In the genomic region with DNA sequence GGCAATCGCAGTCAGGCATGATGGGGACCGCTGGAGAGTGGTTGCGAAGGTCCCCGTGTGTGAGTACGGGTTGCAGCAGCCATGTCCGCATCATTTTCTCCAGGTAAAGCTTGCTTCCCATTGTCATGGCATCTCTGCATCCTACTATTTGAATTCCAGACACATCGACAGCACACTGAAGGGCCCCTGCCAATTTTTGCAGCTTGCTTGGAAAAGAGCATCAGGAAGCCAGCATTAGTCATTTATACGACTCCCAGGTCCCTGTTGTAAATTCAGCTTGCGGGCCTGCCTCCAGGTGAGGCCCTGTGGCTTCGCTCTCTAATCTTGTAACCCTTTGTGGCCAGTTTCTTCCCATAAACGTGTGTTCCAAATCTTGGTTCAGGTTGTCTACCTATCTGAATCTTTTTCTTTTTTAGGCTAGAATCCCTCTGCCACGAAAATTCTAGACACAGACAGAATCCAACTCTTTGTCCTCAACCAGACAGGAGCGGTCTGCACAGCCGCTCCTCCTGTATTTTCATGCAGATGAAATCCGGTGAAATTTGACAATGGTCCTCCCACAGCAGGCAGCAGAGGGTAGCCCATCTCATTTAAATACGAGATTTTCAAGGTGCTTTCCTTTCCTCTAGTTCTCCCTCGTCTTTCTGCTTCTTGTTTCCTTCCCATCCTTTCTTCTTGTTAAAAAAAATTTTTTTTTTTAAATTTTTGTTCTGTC, we compare ENCODE assay signal across 17 mouse cellular contexts. TPM values are rescaled to one million over a fixed set of nuclear protein-coding genes. Genes with fewer than 3 reads are reported as not detected.
DNase-seq lines count a peak whose midpoint lies in the region; ATAC-seq and TF ChIP-seq lines count a peak whose summit lies in the region.
"Had no signal": no experiment of that assay in that cellular context is flagged by ENCODE, and none has a peak within 500 bp of the region (broad histone marks: within the 10 kb centered on the region; RNA-seq: fewer than 3 reads in every experiment).

No protein-coding gene starts in this region.

- H3K27ac ChIP-seq in hindbrain, embryonic 12.5 days = no peak overlapping the region
- H3K27ac ChIP-seq in midbrain, embryonic 13.5 days = peak overlapping the region; percentile 74
- no peak overlapping the region for H3K27ac ChIP-seq in liver, embryonic 12.5 days

- H3K27me3 ChIP-seq in E14TG2a.4 (ENCODE audit: insufficient read depth, low read length) = no peaks in the 10 kb centered on the region
- no peaks in the 10 kb centered on the region for H3K27me3 ChIP-seq in hindbrain, embryonic 12.5 days
- no peaks in the 10 kb centered on the region for H3K27me3 ChIP-seq in midbrain, embryonic 13.5 days
- H3K27me3 ChIP-seq in liver, embryonic 12.5 days (replicated peaks) = peaks cover 12% of the 10 kb centered on the region; the same call in 1 of the 2 replicates

- peak; percentile 33 to 40 for DNase-seq in cerebellum, postnatal 14 days
- no peak for DNase-seq in urinary bladder, postnatal 14 days (ENCODE audit: low spot score)
- DNase-seq in gastrocnemius, adult 18-20 months (ENCODE audit: low spot score) = no peak
- DNase-seq: heart, postnatal 14 days; kidney, adult 18-20 months; lung, embryonic 14.5 days; right cerebral cortex, postnatal 14 days; thymus, adult 18-20 months had no signal

- H3K9ac ChIP-seq in hindbrain, embryonic 12.5 days = peak overlapping the region; percentile 6; the same call in 1 of the 2 replicates
- H3K9ac ChIP-seq in midbrain, embryonic 13.5 days (replicated peaks) = peak overlapping the region; percentile 52
- H3K9ac ChIP-seq in liver, embryonic 12.5 days = no peak overlapping the region
- H3K9ac ChIP-seq: lung, embryonic 14.5 days had no signal

- H3K4me1 ChIP-seq in E14TG2a.4 (replicated peaks; ENCODE audit: low read depth, low read length) = peaks cover 19% of the 10 kb centered on the region
- H3K4me1 ChIP-seq in hindbrain, embryonic 12.5 days = peaks cover 7% of the 10 kb centered on the region
- H3K4me1 ChIP-seq in midbrain, embryonic 13.5 days (replicated peaks) = peaks cover 7% of the 10 kb centered on the region; the same call in 1 of the 2 replicates
- peaks cover 3% of the 10 kb centered on the region for H3K4me1 ChIP-seq in liver, embryonic 12.5 days

- ATAC-seq in cerebellum, adult (ENCODE audit: insufficient number of reproducible peaks, low FRiP score, low TSS enrichment) = no peak
- ATAC-seq in hindbrain, embryonic 12.5 days (ENCODE audit: low FRiP score) = no peak
- peak; percentile 63 for ATAC-seq in midbrain, embryonic 13.5 days
- no peak for ATAC-seq in liver, embryonic 12.5 days

- H3K36me3 ChIP-seq in E14TG2a.4 (ENCODE audit: insufficient read depth, low read length) = no peaks in the 10 kb centered on the region
- H3K36me3 ChIP-seq in hindbrain, embryonic 12.5 days = no peaks in the 10 kb centered on the region
- no peaks in the 10 kb centered on the region for H3K36me3 ChIP-seq in midbrain, embryonic 13.5 days
- no peaks in the 10 kb centered on the region for H3K36me3 ChIP-seq in liver, embryonic 12.5 days

- H3K4me2 ChIP-seq in hindbrain, embryonic 12.5 days (replicated peaks) = peak overlapping the region; percentile 13; the same call in 1 of the 2 replicates
- H3K4me2 ChIP-seq in midbrain, embryonic 13.5 days (replicated peaks) = peak overlapping the region; percentile 25
- no peak overlapping the region for H3K4me2 ChIP-seq in liver, embryonic 12.5 days
- H3K4me2 ChIP-seq: lung, embryonic 14.5 days had no signal

- H3K4me3 ChIP-seq in E14TG2a.4 (replicated peaks; ENCODE audit: low read length) = peak overlapping the region; percentile 70
- no peak overlapping the region for H3K4me3 ChIP-seq in hindbrain, embryonic 12.5 days
- H3K4me3 ChIP-seq in midbrain, embryonic 13.5 days (replicated peaks) = no peak overlapping the region
- H3K4me3 ChIP-seq in liver, embryonic 12.5 days = no peak overlapping the region

- TF ChIP-seq CTCF in E14TG2a.4 (conservative IDR thresholded peaks at IDR 0.05; ENCODE audit: low read length) = no peak

- H3K9me3 ChIP-seq in E14TG2a.4 (ENCODE audit: low read length) = no peaks in the 10 kb centered on the region
- H3K9me3 ChIP-seq in hindbrain, embryonic 12.5 days (replicated peaks) = no peaks in the 10 kb centered on the region
- H3K9me3 ChIP-seq in midbrain, embryonic 13.5 days = no peaks in the 10 kb centered on the region
- H3K9me3 ChIP-seq in liver, embryonic 12.5 days (replicated peaks) = no peaks in the 10 kb centered on the region

- 19% methylated on average over 17 of the region's 17 CpGs for WGBS in hindbrain, embryonic 12.5 days
- WGBS in midbrain, embryonic 13.5 days = 15% methylated on average over 17 of the region's 17 CpGs
- WGBS in liver, embryonic 12.5 days (ENCODE audit: insufficient replicate concordance) = 58% methylated on average over 17 of the region's 17 CpGs

RNA-seq across cellular contexts. Expression of a gene that starts 34.7 kb away (rescaled TPM):
- polyA plus RNA-seq in hindbrain, embryonic 12.5 days (2016; fragmentation: Nextera tagmentation; extraction: Ambion mirVana) = 59.7 and 60.4 TPM in 2 replicates
- polyA plus RNA-seq in midbrain, embryonic 13.5 days (2015; fragmentation: Nextera tagmentation; extraction: Ambion mirVana) = 64.3 and 72.0 TPM in 2 replicates
- 60.1 and 62.2 TPM in 2 replicates for polyA plus RNA-seq in liver, embryonic 12.5 days (2016; fragmentation: Nextera tagmentation; extraction: Ambion mirVana)
- 10 to 100 TPM; 44.9 to 46.3 TPM for total RNA-seq in gastrocnemius, adult 18-20 months (2021)

RNA-seq across cellular contexts. Expression of a gene that starts 35.0 kb away (rescaled TPM):
- polyA plus RNA-seq in hindbrain, embryonic 12.5 days (2016; fragmentation: Nextera tagmentation; extraction: Ambion mirVana) = 25.6 and 27.2 TPM in 2 replicates
- polyA plus RNA-seq in midbrain, embryonic 13.5 days (2015; fragmentation: Nextera tagmentation; extraction: Ambion mirVana) = 25.8 and 28.7 TPM in 2 replicates
- 188 and 194 TPM in 2 replicates for polyA plus RNA-seq in liver, embryonic 12.5 days (2016; fragmentation: Nextera tagmentation; extraction: Ambion mirVana)
- 1 to 10 TPM; 4.9 to 5.9 TPM for total RNA-seq in gastrocnemius, adult 18-20 months (2021)

RNA-seq across cellular contexts. Expression of a gene that starts 35.4 kb away (rescaled TPM):
- 2.0 and 2.3 TPM in 2 replicates for polyA plus RNA-seq in hindbrain, embryonic 12.5 days (2016; fragmentation: Nextera tagmentation; extraction: Ambion mirVana)
- polyA plus RNA-seq in midbrain, embryonic 13.5 days (2015; fragmentation: Nextera tagmentation; extraction: Ambion mirVana) = 1.8 and 2.5 TPM in 2 replicates
- polyA plus RNA-seq in liver, embryonic 12.5 days (2016; fragmentation: Nextera tagmentation; extraction: Ambion mirVana) = 2.1 and 2.4 TPM in 2 replicates
- not detected for total RNA-seq in gastrocnemius, adult 18-20 months (2021)
- total RNA-seq: adrenal gland, adult 18-20 months; heart, adult 8-10 months; heart, postnatal 14 days had no signal
- polyA plus RNA-seq: frontal cortex, adult 2 months; large intestine, adult 2 months had no signal

Comparison
In these comparisons a context has a peak if more than half of its experiments do, and no peak if none do; other contexts are left out.
1. DNase-seq: peak in cerebellum, postnatal 14 days (2 of 2); none in urinary bladder, postnatal 14 days (single experiment) and gastrocnemius, adult 18-20 months (single experiment).